Mouse (Mus musculus): ENCODE results near the gene Ttc30b. TPM values are rescaled to one million over a fixed set of nuclear protein-coding genes. Genes with fewer than 3 reads are reported as not detected.

Gene Ttc30b
- total RNA-seq, 2 experiments from 2014 or later: 0.15 to 0.66 TPM

Other genes with a start within 250 kb of the Ttc30b start
- 127 and 136 TPM in 2 replicates for gene Nfe2l2, start 233.9 kb downstream of the Ttc30b start, total RNA-seq (2014; fragmentation: Nextera tagmentation)
- gene Nfe2l2, start 233.9 kb downstream of the Ttc30b start, total RNA-seq (2017): 123 and 130 TPM in 2 replicates
- gene Agps, start 106.4 kb downstream of the Ttc30b start, total RNA-seq (2014; fragmentation: Nextera tagmentation): 27.6 and 32.8 TPM in 2 replicates
- gene Agps, start 106.4 kb downstream of the Ttc30b start, total RNA-seq (2017): 24.3 and 34.3 TPM in 2 replicates
- not detected in 2 replicates for gene Ttc30a2, start 39.6 kb upstream of the Ttc30b start, total RNA-seq (2014; fragmentation: Nextera tagmentation)
- not detected in 2 replicates for gene Ttc30a2, start 39.6 kb upstream of the Ttc30b start, total RNA-seq (2017)
- gene Ttc30a1, start 43.4 kb upstream of the Ttc30b start, total RNA-seq (2014; fragmentation: Nextera tagmentation): 2.0 and 2.8 TPM in 2 replicates
- 4.2 and 4.4 TPM in 2 replicates for gene Ttc30a1, start 43.4 kb upstream of the Ttc30b start, total RNA-seq (2017)

All from megakaryocyte-erythroid progenitor cell, adult 5-6 weeks (primary cell).